Mouse (Mus musculus): ENCODE results near the gene Bcl2l15. TPM values are rescaled to one million over a fixed set of nuclear protein-coding genes. Genes with fewer than 3 reads are reported as not detected.

Bcl2l15 gene
- total and polyA plus RNA-seq, 3 experiments = 0.11 TPM; not detected in 2

GRCm38 (mm10) chr3:103867424-103867971 lies 35.1 kb downstream of the Bcl2l15 start:
- no peaks in the 10 kb centered on the region for H3K79me2 ChIP-seq (ENCODE audit: control insufficient read depth, insufficient read depth, low read length, poor library complexity)
- no peak overlapping the region for H3K4me3 ChIP-seq (ENCODE audit: control insufficient read depth in 1 of 2, insufficient read depth in 1 of 2, low read depth in 2 of 2, low read length in 2 of 2)
- H3K9ac ChIP-seq (ENCODE audit: control insufficient read depth, low read depth, low read length, poor library complexity, severe bottlenecking) = no peak overlapping the region
- no peaks in the 10 kb centered on the region for H3K36me3 ChIP-seq (ENCODE audit: control insufficient read depth in 1 of 2, insufficient read depth in 2 of 2, low read length in 2 of 2)
- no peak for TF ChIP-seq ZC3H11A (IDR thresholded peaks at IDR 0.05; ENCODE audit: low read depth, low read length)
- TF ChIP-seq GATA1 (IDR thresholded peaks at IDR 0.05; ENCODE audit: low read depth, low read length) = no peak
- TF ChIP-seq CHD2 (IDR thresholded peaks at IDR 0.05; ENCODE audit: low read length) = no peak
- no peak for TF ChIP-seq RCOR1 (IDR thresholded peaks at IDR 0.05; ENCODE audit: low read depth, low read length)
- no peak for TF ChIP-seq POLR2AphosphoS5 (IDR thresholded peaks at IDR 0.05; ENCODE audit: borderline replicate concordance, low read depth, low read length)
- TF ChIP-seq JUND (IDR thresholded peaks at IDR 0.05; ENCODE audit: low read depth, low read length) = no peak
- no peak for TF ChIP-seq UBTF (IDR thresholded peaks at IDR 0.05; ENCODE audit: borderline replicate concordance, insufficient read depth, low read depth, low read length)
- TF ChIP-seq KAT2A (conservative IDR thresholded peaks at IDR 0.05; ENCODE audit: low read depth, low read length) = no peak
- TF ChIP-seq NRF1 (IDR thresholded peaks at IDR 0.05; ENCODE audit: insufficient read depth, low read depth, low read length, poor library complexity, severe bottlenecking) = no peak
- no peak for TF ChIP-seq ZMIZ1 (IDR thresholded peaks at IDR 0.05; ENCODE audit: low read depth, low read length)
- TF ChIP-seq MYC (IDR thresholded peaks at IDR 0.05; ENCODE audit: low read depth, low read length) = no peak
- TF ChIP-seq ETS1 (IDR thresholded peaks at IDR 0.05; ENCODE audit: low read depth, low read length) = no peak
- no peak for TF ChIP-seq RAD21 (IDR thresholded peaks at IDR 0.05; ENCODE audit: low read depth, low read length)
- TF ChIP-seq CTCF (IDR thresholded peaks at IDR 0.05 in 2 of 3, conservative IDR thresholded peaks at IDR 0.05 in 1 of 3; ENCODE audit: control insufficient read depth in 1 of 3, insufficient read depth in 1 of 3, low read depth in 2 of 3, low read length in 3 of 3, poor library complexity in 1 of 3, severe bottlenecking in 1 of 3) = no peak
- TF ChIP-seq GABPA (IDR thresholded peaks at IDR 0.05; ENCODE audit: low read depth, low read length) = no peak
- no peak for TF ChIP-seq TAL1 (IDR thresholded peaks at IDR 0.05; ENCODE audit: low read length)
- TF ChIP-seq SMC3 (IDR thresholded peaks at IDR 0.05; ENCODE audit: low read depth, low read length) = no peak
- TF ChIP-seq POLR2AphosphoS2 (IDR thresholded peaks at IDR 0.05; ENCODE audit: low read length) = no peak
- TF ChIP-seq ZNF384 (IDR thresholded peaks at IDR 0.05; ENCODE audit: low read depth, low read length) = no peak
- H3K4me1 ChIP-seq (ENCODE audit: control insufficient read depth in 1 of 2, insufficient read depth in 2 of 2, low read length in 2 of 2) = no peaks in the 10 kb centered on the region
- DNase-seq (ENCODE audit: low read depth, low spot score) = no peak
- H3K27ac ChIP-seq (ENCODE audit: control insufficient read depth, low read depth, low read length) = no peak overlapping the region
- peaks cover 4 to 15% of the 10 kb centered on the region in 2 experiments for H3K27me3 ChIP-seq (ENCODE audit: control insufficient read depth in 1 of 2, insufficient read depth in 2 of 2, low read length in 2 of 2)
- H3K9me3 ChIP-seq (replicated peaks; ENCODE audit: insufficient read depth, low read length) = no peaks in the 10 kb centered on the region

GRCm38 (mm10) chr3:103868008-103868407 lies 35.6 kb downstream of the Bcl2l15 start:
- Histone ChIP-seq H3K9me3 (replicated peaks; ENCODE audit: insufficient read depth, low read length) (no peaks in the 10 kb centered on the region), H3K36me3 (ENCODE audit: control insufficient read depth in 1 of 2, insufficient read depth in 2 of 2, low read length in 2 of 2) (no peaks in the 10 kb centered on the region), H3K27ac (ENCODE audit: control insufficient read depth, low read depth, low read length) (no peak overlapping the region), H3K4me1 (ENCODE audit: control insufficient read depth in 1 of 2, insufficient read depth in 2 of 2, low read length in 2 of 2) (peaks cover 0 to 4% of the 10 kb centered on the region in 2 experiments; a peak in 1 of 4 replicates), H3K4me3 (ENCODE audit: control insufficient read depth in 1 of 2, insufficient read depth in 1 of 2, low read depth in 2 of 2, low read length in 2 of 2) (no peak overlapping the region), H3K27me3 (ENCODE audit: control insufficient read depth in 1 of 2, insufficient read depth in 2 of 2, low read length in 2 of 2) (peaks cover 4 to 15% of the 10 kb centered on the region in 2 experiments), H3K79me2 (ENCODE audit: control insufficient read depth, insufficient read depth, low read length, poor library complexity) (no peaks in the 10 kb centered on the region), H3K9ac (ENCODE audit: control insufficient read depth, low read depth, low read length, poor library complexity, severe bottlenecking) (no peak overlapping the region)
- no peak for TF ChIP-seq UBTF (IDR thresholded peaks at IDR 0.05; ENCODE audit: borderline replicate concordance, insufficient read depth, low read depth, low read length)
- TF ChIP-seq SIN3A (IDR thresholded peaks at IDR 0.05; ENCODE audit: low read length) = no peak
- TF ChIP-seq CHD2 (IDR thresholded peaks at IDR 0.05; ENCODE audit: low read length) = no peak
- no peak for TF ChIP-seq EP300 (IDR thresholded peaks at IDR 0.05; ENCODE audit: low read depth in 1 of 2, low read length in 2 of 2)
- TF ChIP-seq POLR2AphosphoS5 (IDR thresholded peaks at IDR 0.05; ENCODE audit: borderline replicate concordance, low read depth, low read length) = no peak
- no peak for TF ChIP-seq NELFE (IDR thresholded peaks at IDR 0.05; ENCODE audit: low read depth, low read length)
- TF ChIP-seq CHD1 (IDR thresholded peaks at IDR 0.05; ENCODE audit: low read depth, low read length) = no peak
- no peak for TF ChIP-seq CTCF (IDR thresholded peaks at IDR 0.05 in 2 of 3, conservative IDR thresholded peaks at IDR 0.05 in 1 of 3; ENCODE audit: control insufficient read depth in 1 of 3, insufficient read depth in 1 of 3, low read depth in 2 of 3, low read length in 3 of 3, poor library complexity in 1 of 3, severe bottlenecking in 1 of 3)
- no peak for TF ChIP-seq BHLHE40 (IDR thresholded peaks at IDR 0.05; ENCODE audit: borderline replicate concordance, low read depth, low read length)
- TF ChIP-seq ZMIZ1 (IDR thresholded peaks at IDR 0.05; ENCODE audit: low read depth, low read length) = no peak
- no peak for TF ChIP-seq TCF12 (IDR thresholded peaks at IDR 0.05; ENCODE audit: low read depth, low read length)
- TF ChIP-seq TBP (IDR thresholded peaks at IDR 0.05; ENCODE audit: low read depth, low read length) = no peak
- TF ChIP-seq TAL1 (IDR thresholded peaks at IDR 0.05; ENCODE audit: low read length) = no peak
- TF ChIP-seq SMC3 (IDR thresholded peaks at IDR 0.05; ENCODE audit: low read depth, low read length) = no peak
- no peak for TF ChIP-seq MAX (IDR thresholded peaks at IDR 0.05; ENCODE audit: low read length)
- no peak for TF ChIP-seq GATA1 (IDR thresholded peaks at IDR 0.05; ENCODE audit: low read depth, low read length)
- no peak for TF ChIP-seq ZNF384 (IDR thresholded peaks at IDR 0.05; ENCODE audit: low read depth, low read length)
- no peak for TF ChIP-seq KAT2A (conservative IDR thresholded peaks at IDR 0.05; ENCODE audit: low read depth, low read length)
- TF ChIP-seq USF2 (IDR thresholded peaks at IDR 0.05; ENCODE audit: borderline replicate concordance in 1 of 2, insufficient read depth in 1 of 2, low read depth in 1 of 2, low read length in 2 of 2) = no peak
- TF ChIP-seq GABPA (IDR thresholded peaks at IDR 0.05; ENCODE audit: low read depth, low read length) = no peak
- no peak for DNase-seq (ENCODE audit: low read depth, low spot score)
